Comparison of ENCODE assay signal across 14 mouse cellular contexts in the genomic region with DNA sequence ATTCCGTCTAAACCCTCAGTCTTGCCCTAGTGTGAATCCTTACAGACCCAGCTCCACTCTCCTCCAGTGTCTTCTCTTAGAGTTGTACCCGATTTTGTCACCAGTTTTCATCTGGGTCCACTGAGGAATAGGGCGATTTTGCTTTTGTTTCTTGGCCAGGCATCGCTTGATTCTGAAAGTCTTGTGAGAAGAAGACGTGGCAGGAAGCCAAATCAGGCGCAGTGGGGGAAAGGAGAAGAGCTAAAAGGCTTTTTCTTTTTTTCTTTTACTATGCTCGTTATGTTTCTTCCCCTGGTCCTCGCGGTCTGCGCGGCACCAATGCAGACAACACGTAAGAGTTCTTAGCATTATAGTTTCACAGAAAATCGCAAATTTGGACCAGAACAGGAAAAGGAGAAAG. TPM values are rescaled to one million over a fixed set of nuclear protein-coding genes. Genes with fewer than 3 reads are reported as not detected.
DNase-seq lines count a peak whose midpoint lies in the region; ATAC-seq lines count a peak whose summit lies in the region.
"Had no signal": no experiment of that assay in that cellular context is flagged by ENCODE, and none has a peak within 500 bp of the region (broad histone marks: within the 10 kb centered on the region; RNA-seq: fewer than 3 reads in every experiment).

No protein-coding gene starts in this region.

- no peak overlapping the region for H3K27ac ChIP-seq in forebrain, embryonic 15.5 days (replicated peaks)
- H3K27ac ChIP-seq in forebrain, embryonic 10.5 days, result no peak overlapping the region
- H3K27ac ChIP-seq in hindbrain, embryonic 14.5 days, result no peak overlapping the region
- no peak overlapping the region for H3K27ac ChIP-seq in hindbrain, embryonic 12.5 days
- H3K27ac ChIP-seq in lung, embryonic 15.5 days, result no peak overlapping the region
- H3K27ac ChIP-seq: limb, embryonic 13.5 days had no signal

- peaks cover 5% of the 10 kb centered on the region; the same call in 1 of the 2 replicates for H3K4me1 ChIP-seq in forebrain, embryonic 15.5 days
- no peaks in the 10 kb centered on the region for H3K4me1 ChIP-seq in forebrain, embryonic 10.5 days
- no peaks in the 10 kb centered on the region for H3K4me1 ChIP-seq in hindbrain, embryonic 14.5 days (replicated peaks; ENCODE audit: control insufficient read depth, insufficient read depth, low read length)
- H3K4me1 ChIP-seq in hindbrain, embryonic 12.5 days, result no peaks in the 10 kb centered on the region
- H3K4me1 ChIP-seq in lung, embryonic 15.5 days, result no peaks in the 10 kb centered on the region; the same call in 1 of the 2 replicates
- H3K4me1 ChIP-seq: limb, embryonic 13.5 days had no signal

- no peaks in the 10 kb centered on the region for H3K36me3 ChIP-seq in forebrain, embryonic 15.5 days
- H3K36me3 ChIP-seq in forebrain, embryonic 10.5 days (replicated peaks), result no peaks in the 10 kb centered on the region
- H3K36me3 ChIP-seq in hindbrain, embryonic 14.5 days (replicated peaks; ENCODE audit: control insufficient read depth, insufficient read depth), result no peaks in the 10 kb centered on the region
- no peaks in the 10 kb centered on the region for H3K36me3 ChIP-seq in hindbrain, embryonic 12.5 days
- H3K36me3 ChIP-seq in lung, embryonic 15.5 days, result no peaks in the 10 kb centered on the region
- H3K36me3 ChIP-seq: G1E; limb, embryonic 13.5 days had no signal

- no peak overlapping the region for H3K4me3 ChIP-seq in forebrain, embryonic 15.5 days
- no peak overlapping the region for H3K4me3 ChIP-seq in forebrain, embryonic 10.5 days
- no peak overlapping the region for H3K4me3 ChIP-seq in hindbrain, embryonic 14.5 days (replicated peaks; ENCODE audit: low read length)
- H3K4me3 ChIP-seq in hindbrain, embryonic 12.5 days, result no peak overlapping the region
- no peak overlapping the region for H3K4me3 ChIP-seq in lung, embryonic 15.5 days
- H3K4me3 ChIP-seq: limb, embryonic 13.5 days had no signal

- H3K4me2 ChIP-seq in forebrain, embryonic 15.5 days (replicated peaks), result peak overlapping the region; percentile 12; the same call in 1 of the 2 replicates
- no peak overlapping the region for H3K4me2 ChIP-seq in hindbrain, embryonic 14.5 days (replicated peaks)
- H3K4me2 ChIP-seq in hindbrain, embryonic 12.5 days (replicated peaks), result no peak overlapping the region
- peak overlapping the region; percentile 14; the same call in 1 of the 2 replicates for H3K4me2 ChIP-seq in lung, embryonic 15.5 days
- H3K4me2 ChIP-seq: limb, embryonic 13.5 days had no signal

- 32% methylated on average over 13 of the region's 13 CpGs for WGBS in forebrain, embryonic 15.5 days
- 89% methylated on average over 13 of the region's 13 CpGs for WGBS in forebrain, embryonic 10.5 days
- WGBS in hindbrain, embryonic 14.5 days, result 66% methylated on average over 13 of the region's 13 CpGs
- WGBS in hindbrain, embryonic 12.5 days, result 80% methylated on average over 13 of the region's 13 CpGs
- 51% methylated on average over 13 of the region's 13 CpGs for WGBS in lung, embryonic 15.5 days

- no peak for ATAC-seq in forebrain, embryonic 15.5 days (replicated peaks)
- no peak for ATAC-seq in hindbrain, embryonic 14.5 days (ENCODE audit: low FRiP score)
- no peak for ATAC-seq in hindbrain, embryonic 12.5 days (ENCODE audit: low FRiP score)
- no peak for ATAC-seq in lung, embryonic 15.5 days (ENCODE audit: borderline replicate concordance, extremely low read depth, low FRiP score, low TSS enrichment)

- no peak for DNase-seq in forebrain, embryonic 10.5 days (ENCODE audit: extremely low spot score, low spot score)
- DNase-seq in hindbrain, embryonic 14.5 days (ENCODE audit: low spot score), result peak; percentile 41
- DNase-seq in lung, postnatal 4 days, result no peak
- peak; percentile 86 for DNase-seq in adipocyte (ENCODE audit: low spot score)
- DNase-seq in frontal cortex, postnatal 14 days (ENCODE audit: low spot score in 2 of 2), result no peak
- DNase-seq: cerebellum, adult 2 months; heart, adult 11 months; layer of hippocampus, postnatal 36 days; thymus, postnatal 36 days had no signal

- H3K9ac ChIP-seq in forebrain, embryonic 15.5 days (replicated peaks), result no peak overlapping the region
- H3K9ac ChIP-seq in hindbrain, embryonic 14.5 days, result no peak overlapping the region
- H3K9ac ChIP-seq in hindbrain, embryonic 12.5 days, result no peak overlapping the region
- H3K9ac ChIP-seq in lung, embryonic 15.5 days, result no peak overlapping the region
- H3K9ac ChIP-seq: limb, embryonic 13.5 days had no signal

- H3K27me3 ChIP-seq in forebrain, embryonic 15.5 days, result 0 out of 2 replicates have a peak, but pooled peaks cover under 1% of the 10 kb centered on the region
- peaks cover 7% of the 10 kb centered on the region for H3K27me3 ChIP-seq in forebrain, embryonic 10.5 days (ENCODE audit: poor library complexity, severe bottlenecking)
- no peaks in the 10 kb centered on the region for H3K27me3 ChIP-seq in hindbrain, embryonic 14.5 days (ENCODE audit: control insufficient read depth, insufficient read depth, low read length)
- peaks cover 4% of the 10 kb centered on the region; the same call in 1 of the 2 replicates for H3K27me3 ChIP-seq in hindbrain, embryonic 12.5 days
- peaks cover 2% of the 10 kb centered on the region for H3K27me3 ChIP-seq in lung, embryonic 15.5 days

- no peaks in the 10 kb centered on the region for H3K9me3 ChIP-seq in forebrain, embryonic 15.5 days
- H3K9me3 ChIP-seq in forebrain, embryonic 10.5 days, result peaks cover 4% of the 10 kb centered on the region; the same call in 1 of the 2 replicates
- no peaks in the 10 kb centered on the region for H3K9me3 ChIP-seq in hindbrain, embryonic 14.5 days (ENCODE audit: control insufficient read depth, low read length)
- no peaks in the 10 kb centered on the region for H3K9me3 ChIP-seq in hindbrain, embryonic 12.5 days (replicated peaks)
- no peaks in the 10 kb centered on the region for H3K9me3 ChIP-seq in lung, embryonic 15.5 days
- H3K9me3 ChIP-seq: limb, embryonic 13.5 days had no signal

RNA-seq across cellular contexts. Expression of gene A4galt, which starts 6.3 kb away (rescaled TPM):
- 1.5 and 1.7 TPM in 2 replicates for polyA plus RNA-seq in forebrain, embryonic 15.5 days (2015; fragmentation: Nextera tagmentation; extraction: Ambion mirVana)
- 0.53 and 0.59 TPM in 2 replicates for polyA plus RNA-seq in forebrain, embryonic 10.5 days (2016; fragmentation: Nextera tagmentation; extraction: Ambion mirVana)
- polyA plus RNA-seq in hindbrain, embryonic 14.5 days (2014; fragmentation: Nextera tagmentation; extraction: Ambion mirVana), result 2.3 and 4.2 TPM in 2 replicates
- 2.0 and 2.2 TPM in 2 replicates for polyA plus RNA-seq in hindbrain, embryonic 12.5 days (2016; fragmentation: Nextera tagmentation; extraction: Ambion mirVana)
- polyA plus RNA-seq in lung, embryonic 15.5 days (2015; fragmentation: Nextera tagmentation; extraction: Ambion mirVana), result 3.5 and 3.6 TPM in 2 replicates
- polyA plus RNA-seq: G1E had no signal

Comparison
In these comparisons a context has a peak if more than half of its experiments do, and no peak if none do; other contexts are left out.
1. H3K4me2 ChIP-seq: peak in forebrain, embryonic 15.5 days (single experiment) and lung, embryonic 15.5 days (single experiment); none in hindbrain, embryonic 14.5 days (single experiment) and hindbrain, embryonic 12.5 days (single experiment).
2. DNase-seq: peak in hindbrain, embryonic 14.5 days (single experiment) and adipocyte (single experiment); none in forebrain, embryonic 10.5 days (single experiment), lung, postnatal 4 days (0 of 2) and frontal cortex, postnatal 14 days (0 of 2).